Mouse (Mus musculus) liver, adult (tissue): ENCODE results near the gene Eif4g3.

Source experiments
- GATA4 ChIP-seq: IDR thresholded peaks from 2 replicates; pipeline ENCODE4 v1.6.1; 2014; ENCODE audit warnings: mild to moderate bottlenecking, low read length; ENCODE audit not compliant: insufficient replicate concordance

Gene Eif4g3

DNA sequence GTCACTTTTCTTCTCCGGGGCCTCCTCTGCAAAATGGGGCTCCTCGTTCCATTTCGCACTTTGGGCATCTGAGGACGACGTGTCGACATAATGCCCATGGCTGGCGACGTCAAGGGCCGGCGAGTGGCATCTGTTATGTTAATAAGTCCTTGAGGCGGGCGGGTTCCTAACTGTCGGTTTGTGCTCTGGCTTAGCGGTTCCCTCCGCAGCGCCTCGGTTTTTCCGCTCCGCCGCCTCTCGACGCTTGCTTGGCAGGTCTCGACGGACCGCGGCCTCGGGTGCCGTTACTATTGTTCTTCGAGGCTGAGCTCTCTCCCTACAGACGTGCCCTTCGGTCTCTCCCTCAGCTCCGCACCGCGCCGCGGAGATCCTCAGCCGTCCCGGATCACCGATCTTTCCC is at the start of gene Eif4g3:
Gene Eif4g3, plus strand, starts transcription at position 133 of the 400 bp plus-strand sequence.
- no peak for TF ChIP-seq GATA4

DNA sequence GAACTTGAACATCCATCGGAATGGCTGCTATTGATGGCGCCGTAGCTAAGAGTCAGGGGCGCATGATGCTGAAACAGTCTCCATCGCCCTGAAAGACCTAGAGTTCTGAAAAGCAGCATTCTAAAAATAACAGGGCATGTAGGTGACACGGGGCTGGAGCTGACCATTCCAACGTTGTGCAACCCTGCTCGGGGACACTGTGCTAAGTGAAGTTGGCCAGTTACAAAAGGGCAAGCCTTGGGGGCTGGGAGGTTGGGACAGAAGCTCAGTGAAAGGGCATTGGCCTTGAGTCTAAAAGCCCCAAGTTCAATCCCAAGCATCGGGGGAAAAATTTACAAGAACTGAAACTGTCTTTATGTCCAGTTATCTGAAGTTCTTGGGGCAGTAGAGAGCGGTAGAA is 49.3 kb upstream of the Eif4g3 start:
- no peak for TF ChIP-seq GATA4

DNA sequence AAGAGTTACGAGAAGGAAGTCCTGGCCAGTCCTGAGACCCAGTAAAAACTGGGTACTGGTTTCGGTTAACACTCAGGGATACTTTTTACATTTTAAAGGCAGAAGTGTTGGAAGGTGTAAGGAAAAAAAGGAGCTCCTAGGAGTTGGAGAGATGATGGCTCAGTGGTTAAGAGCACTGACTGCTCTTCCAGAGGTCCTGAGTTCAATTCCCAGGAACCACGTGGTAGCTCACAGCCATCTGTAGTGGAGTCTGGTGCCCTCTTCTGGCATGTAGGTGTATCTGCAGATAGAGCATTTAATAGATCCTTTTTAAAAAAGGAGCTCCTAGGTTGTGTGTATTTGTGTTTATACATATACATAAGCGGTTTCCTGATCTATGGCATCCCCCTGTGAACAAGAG is 47.4 kb upstream of the Eif4g3 start:
- TF ChIP-seq GATA4, result no peak

DNA sequence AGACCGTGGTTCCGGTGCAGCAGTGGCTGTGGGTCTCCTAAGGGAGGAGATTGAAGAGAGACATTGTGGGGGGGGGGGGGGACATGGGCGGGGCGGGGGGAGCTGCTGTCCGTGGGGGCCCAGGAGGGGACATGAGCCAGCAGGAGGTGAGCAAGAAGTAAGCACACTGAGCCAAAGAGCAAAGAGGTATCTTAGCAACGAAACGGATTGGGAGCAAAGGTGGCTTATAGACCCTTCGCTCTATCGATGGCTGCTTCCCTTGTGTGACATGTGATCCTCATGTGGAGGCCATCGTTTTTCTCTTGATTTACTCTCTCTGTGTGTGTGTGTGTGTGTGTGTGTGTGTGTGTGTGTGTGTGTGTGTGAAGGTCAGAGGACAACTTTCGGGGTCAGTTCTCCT is 46.4 kb upstream of the Eif4g3 start:
- TF ChIP-seq GATA4, result no peak

DNA sequence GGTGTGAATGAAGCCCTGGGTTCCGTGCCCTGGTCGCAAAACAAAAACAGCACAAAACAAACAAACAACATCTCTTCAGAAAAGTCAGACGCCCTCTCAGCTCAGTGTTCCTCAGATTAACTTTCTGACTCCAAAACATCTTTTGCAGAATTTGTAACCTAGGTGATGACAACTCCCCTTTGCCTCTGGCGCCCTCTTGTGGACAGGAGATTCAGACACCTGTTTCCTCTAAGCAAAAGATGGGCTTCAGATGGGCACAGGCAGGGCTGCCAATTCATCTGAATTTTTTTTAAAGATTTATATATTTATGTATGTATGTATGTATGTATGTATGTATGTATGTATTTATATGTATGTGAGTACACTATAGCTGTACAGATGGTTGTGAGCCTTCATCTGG is 40.0 kb upstream of the Eif4g3 start:
- no peak for TF ChIP-seq GATA4

DNA sequence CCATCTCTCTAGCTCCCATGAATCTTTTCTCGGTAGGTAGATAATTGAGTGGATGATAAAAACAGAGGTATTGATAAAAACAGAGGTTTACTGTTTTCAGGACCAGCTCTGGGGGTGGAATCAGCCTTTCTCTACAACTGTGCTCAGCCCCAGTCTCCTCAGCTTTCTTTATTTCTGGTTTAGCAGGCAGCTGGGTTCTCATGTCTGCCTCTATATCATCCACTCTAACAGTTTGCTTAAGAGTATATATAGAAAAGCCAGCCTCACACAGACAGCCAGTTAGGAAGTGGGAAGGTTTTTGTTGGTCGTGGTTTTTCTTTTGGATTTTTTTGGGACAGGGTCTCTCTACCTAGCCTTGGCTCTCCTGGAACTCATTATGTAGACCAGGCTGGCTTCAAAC is 38.6 kb upstream of the Eif4g3 start:
- TF ChIP-seq GATA4, result no peak

DNA sequence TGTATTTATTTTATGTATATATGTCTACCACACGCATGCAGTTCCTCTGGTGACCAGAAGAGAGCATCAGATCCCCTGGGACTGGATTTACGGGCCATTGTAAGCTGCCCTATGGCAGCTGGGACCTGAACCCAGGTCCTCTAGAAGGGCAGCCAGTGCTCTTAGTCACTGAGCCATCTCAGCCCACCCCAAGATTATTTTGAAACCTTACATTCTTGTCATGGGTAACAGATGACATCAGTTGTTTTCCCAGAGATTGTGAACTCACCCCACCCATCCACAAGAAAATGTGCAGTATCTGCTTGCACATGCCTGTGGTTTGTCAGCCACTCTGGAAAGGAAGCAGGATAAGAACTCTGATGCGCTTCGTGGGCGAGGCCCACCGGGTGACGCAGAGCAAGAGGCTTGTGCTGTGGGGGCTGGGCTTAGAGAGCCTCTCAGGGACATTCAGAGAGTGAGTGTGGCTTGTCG is 37.9 kb upstream of the Eif4g3 start:
- no peak for TF ChIP-seq GATA4

DNA sequence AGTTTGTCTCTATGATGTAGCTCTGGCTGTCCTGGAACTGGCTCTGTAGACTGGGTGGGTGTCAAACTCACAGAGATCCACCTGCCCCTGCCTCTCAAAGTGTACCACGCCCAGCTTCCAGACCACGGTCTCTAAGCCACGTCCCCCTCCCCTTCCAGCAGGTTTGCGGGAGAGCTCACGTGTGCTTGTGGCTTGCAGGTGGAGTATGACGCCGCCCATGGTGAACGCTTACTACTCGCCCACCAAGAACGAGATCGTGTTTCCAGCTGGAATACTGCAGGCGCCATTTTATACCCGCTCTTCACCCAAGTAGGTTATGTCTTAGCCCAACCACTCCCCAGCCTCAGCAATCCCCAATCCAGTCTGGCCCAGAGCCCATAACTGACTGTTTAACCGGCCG is 36.6 kb upstream of the Eif4g3 start:
- no peak for TF ChIP-seq GATA4

DNA sequence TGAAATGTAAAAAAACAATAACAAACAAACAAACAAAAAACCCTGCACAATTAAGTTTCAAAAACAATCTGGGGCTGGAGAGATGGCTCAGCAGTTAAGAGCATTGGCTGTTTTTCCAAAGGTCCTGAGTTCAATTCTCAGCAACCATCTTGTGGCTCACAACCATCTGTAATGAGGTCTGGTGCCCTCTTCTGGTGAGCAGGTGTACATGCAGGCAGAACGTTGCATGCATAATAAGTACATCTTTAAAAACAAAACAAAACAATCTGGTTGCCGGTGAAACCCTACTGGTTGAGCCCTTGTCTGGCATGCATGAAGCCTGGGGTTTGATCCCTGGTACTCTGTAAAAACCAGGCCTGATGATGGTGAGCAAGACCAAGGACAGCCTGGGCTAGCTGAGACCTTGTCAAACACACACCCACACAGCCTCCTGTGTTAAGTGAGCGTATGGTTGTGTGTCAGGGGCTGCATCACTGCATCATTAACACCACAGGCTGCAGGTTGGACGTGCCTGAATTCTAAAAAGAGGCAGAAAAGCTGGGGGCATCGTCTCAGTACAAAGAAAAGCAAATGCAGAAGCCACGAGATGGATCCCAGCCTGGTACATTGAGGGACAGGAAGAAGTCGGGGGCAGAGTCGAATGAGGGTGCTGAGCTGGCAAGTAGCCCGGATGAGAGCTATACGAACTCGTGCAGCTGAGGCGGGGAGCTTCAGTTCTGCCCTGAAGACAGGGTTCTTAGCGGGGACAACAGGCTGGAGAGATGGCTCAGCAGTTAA is 32.7 kb upstream of the Eif4g3 start:
- no peak for TF ChIP-seq GATA4

DNA sequence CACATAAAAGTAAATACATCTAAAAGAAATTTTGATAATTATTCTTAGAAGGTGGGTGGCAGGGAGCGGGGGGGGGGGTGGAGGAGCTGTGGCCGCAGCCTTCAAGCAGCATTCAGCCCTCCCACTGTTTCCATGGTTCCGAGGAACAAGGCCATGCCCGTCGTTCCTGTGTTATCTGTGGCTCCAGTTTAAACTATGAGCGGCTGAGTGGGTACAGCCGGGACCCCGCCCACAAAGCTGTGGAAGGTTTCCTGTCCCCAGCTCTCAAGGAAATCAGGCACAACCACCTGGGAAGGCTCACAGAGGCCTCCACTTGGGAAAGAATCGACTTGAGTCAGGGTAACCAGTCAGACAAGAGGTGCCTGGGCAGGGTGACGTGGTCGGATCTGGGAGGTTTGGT is 32.1 kb upstream of the Eif4g3 start:
- TF ChIP-seq GATA4, result no peak

DNA sequence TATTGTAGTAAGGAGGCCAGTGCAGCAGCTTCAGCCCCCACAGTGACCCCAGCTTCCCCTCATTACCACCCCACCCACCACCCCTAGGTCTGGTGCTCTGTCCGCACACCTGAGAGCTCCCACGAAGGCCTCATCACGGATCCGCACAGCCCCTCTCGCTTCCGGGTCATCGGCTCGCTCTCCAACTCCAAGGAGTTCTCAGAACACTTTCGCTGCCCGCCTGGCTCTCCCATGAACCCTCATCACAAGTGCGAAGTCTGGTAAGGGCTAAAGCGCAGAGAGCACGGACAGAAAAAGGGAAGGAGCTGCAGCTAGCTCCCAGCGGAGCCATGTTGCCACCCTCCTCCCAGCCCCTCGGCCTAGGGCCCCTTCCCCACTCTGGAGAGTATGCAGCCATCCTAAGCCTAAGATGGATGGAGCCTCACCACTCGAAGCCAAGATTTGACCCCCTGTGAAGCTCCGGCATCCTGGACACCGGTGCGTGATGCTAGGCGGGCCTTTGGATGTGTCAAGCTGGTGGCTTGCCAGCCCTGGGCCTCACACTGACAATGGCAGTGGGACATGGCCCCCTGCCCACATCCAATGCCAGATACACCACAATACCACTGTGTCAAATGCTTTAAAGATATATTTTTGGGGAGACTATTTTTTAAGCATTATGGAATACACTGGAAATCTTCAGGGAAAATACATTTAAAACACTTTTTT is 30.0 kb upstream of the Eif4g3 start:
- TF ChIP-seq GATA4, result no peak

DNA sequence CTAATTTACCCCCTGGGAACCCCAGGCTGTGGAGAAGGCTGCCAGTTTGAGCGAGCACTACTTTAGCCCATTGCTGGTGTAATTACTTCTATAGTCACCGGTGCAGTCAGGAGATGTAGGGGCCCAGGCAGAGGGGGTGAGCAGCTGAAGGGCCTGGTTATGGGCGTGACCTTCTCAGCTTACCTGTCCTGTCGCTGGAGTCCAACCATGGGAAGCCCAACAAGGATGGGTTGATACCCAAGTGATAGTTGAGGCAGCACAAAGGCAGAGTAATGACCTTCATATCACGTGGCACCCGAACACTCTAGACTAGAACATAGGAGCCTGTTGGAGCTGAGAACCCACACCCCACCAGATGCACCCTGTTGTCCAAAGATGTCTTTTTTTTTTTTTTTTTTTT is 29.4 kb upstream of the Eif4g3 start:
- no peak for TF ChIP-seq GATA4

DNA sequence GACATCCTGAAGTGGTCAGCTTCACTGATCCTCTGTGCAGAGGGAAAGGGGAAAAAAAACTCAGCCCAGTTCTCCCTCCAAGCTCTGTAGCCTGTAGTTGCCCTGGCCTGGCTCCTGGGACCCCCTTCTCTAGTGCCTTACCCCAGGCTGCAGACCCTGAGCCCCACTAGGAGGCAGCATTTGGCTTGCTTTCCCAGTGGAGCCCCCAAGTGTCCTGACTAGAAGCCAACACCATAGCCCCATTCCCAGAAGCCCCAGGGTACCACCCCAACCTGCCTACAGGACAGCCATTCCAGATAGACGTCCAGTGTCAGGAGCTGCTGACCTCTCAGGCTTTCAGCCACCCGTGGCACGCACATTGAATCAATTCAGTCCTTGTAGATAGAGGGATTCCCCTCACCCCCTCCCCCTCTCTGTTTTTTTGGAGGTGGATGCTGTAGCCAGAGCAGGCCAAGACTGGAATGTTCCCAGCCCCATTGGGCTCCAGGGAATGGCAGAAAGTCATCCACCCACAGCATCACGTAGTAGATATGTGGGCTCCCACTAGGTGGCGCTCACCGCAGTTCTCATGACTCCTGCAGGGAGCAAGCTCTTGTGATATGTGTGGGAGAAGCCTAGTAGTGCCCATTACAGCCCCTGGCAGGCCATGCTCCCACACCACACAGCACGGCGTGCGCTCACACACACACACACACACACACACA is 28.8 kb upstream of the Eif4g3 start:
- no peak for TF ChIP-seq GATA4

DNA sequence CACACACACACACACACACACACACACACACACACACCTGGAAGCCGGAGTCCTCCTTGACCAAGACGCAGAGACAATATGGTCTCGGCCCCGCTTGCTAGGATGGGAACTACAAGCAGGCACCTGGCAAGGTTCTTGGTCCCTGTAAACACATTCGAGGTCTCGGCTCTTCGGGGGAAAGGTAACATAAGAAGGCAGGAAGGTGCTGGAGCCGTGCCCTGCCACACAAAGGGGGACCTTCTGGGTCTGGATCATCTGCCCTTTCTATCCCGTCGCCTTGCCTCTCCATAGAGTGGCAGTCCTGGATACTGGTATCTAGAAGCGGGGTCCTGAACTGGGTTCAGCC is 28.3 kb upstream of the Eif4g3 start:
- no peak for TF ChIP-seq GATA4

DNA sequence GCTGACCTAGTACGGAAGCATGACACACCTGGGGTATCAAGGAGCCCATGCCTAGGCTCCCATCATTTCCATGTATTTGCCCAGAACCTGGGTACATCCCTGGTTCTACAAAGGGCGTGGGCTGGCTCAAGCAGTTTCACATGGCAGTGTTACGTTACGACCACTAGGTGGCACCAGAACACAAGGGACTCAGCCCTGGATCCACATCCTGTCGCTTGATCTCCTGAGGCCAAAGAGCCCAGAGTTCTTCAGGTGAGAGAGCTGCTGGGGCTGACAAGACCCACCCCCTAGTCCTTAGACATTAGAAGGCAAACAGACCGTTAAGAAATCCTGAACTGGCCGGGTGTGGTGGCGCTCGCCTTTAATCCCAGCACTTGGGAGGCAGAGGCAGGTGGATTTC is 24.6 kb upstream of the Eif4g3 start:
- no peak for TF ChIP-seq GATA4

DNA sequence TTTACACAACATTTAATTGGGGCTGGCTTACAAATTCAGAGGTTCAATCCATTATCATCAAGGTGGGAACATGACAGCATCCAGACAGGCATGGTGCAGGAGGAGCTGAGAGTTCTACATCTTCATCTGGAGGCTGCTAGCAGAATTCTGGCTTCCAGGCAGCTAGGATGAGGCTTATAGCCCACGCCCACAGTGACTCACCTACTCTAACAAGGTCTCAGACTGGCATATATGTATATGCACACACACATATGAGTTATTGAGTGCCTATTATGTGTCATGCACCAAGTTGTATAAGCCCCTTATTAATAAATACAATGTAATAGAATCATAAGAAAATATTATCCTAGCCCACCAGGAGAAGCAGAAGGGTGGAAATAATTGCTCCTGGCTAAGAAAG is 10.0 kb upstream of the Eif4g3 start:
- no peak for TF ChIP-seq GATA4
